ENCODE assay signal across 9 mouse cellular contexts in the genomic region with DNA sequence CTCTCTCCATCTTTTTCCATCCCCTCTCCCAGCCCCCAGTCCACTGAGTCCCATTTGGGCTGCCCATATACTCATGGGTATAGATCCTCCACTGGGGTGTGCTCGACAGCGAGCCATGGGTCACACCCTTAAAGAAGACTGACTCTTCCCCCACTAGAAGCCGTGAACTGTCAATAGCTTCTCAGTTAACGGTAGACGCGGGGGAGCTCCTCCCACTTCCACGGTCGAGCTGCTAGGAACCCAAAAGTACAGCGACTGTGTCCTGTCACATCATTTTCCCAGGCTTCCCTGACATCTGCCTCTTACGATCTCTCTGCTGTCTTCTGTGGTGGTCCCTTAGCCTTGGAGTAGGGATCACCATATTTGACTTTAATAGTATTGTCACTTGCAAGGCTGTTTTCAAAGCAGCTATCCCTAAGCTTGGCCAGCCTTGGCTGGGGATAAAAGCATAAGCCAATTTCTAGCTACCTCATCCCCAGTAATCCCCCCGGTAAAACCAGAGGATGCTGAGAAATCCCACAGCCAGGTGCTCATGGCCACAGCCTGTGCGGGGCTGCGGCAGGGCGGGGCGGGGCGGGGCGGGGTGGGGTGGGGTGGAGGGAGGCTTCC.
DNase-seq lines count a peak whose midpoint lies in the region; ATAC-seq lines count a peak whose summit lies in the region.
"Had no signal": no experiment of that assay in that cellular context is flagged by ENCODE, and none has a peak within 500 bp of the region (broad histone marks: within the 10 kb centered on the region; RNA-seq: fewer than 3 reads in every experiment).

No protein-coding gene starts in this region.

- H3K9me3 ChIP-seq in heart, embryonic 10.5 days, result no peaks in the 10 kb centered on the region
- no peaks in the 10 kb centered on the region for H3K9me3 ChIP-seq in midbrain, embryonic 13.5 days
- H3K9me3 ChIP-seq in midbrain, embryonic 10.5 days (replicated peaks), result no peaks in the 10 kb centered on the region
- H3K9me3 ChIP-seq in midbrain, embryonic 14.5 days (ENCODE audit: control insufficient read depth, low read length), result no peaks in the 10 kb centered on the region

- DNase-seq in heart, embryonic 10.5 days (ENCODE audit: low spot score), result no peak
- no peak for DNase-seq in heart, postnatal 14 days
- no peak for DNase-seq in midbrain, embryonic 10.5 days (ENCODE audit: low spot score)
- DNase-seq in midbrain, embryonic 14.5 days, result no peak
- DNase-seq in thymus, postnatal 10 days (ENCODE audit: low spot score in 2 of 2), result peak; percentile 15 to 17
- no peak for DNase-seq in right cerebral cortex, postnatal 36 days (ENCODE audit: low spot score in 2 of 2)
- no peak for DNase-seq in left cerebral cortex, postnatal 4 days
- DNase-seq: adrenal gland, postnatal 25 days had no signal

- H3K4me1 ChIP-seq in heart, embryonic 10.5 days, result peaks cover 2% of the 10 kb centered on the region; the same call in 1 of the 2 replicates
- H3K4me1 ChIP-seq in midbrain, embryonic 13.5 days (replicated peaks), result no peaks in the 10 kb centered on the region
- peaks cover 9% of the 10 kb centered on the region for H3K4me1 ChIP-seq in midbrain, embryonic 10.5 days
- no peaks in the 10 kb centered on the region for H3K4me1 ChIP-seq in midbrain, embryonic 14.5 days (ENCODE audit: control insufficient read depth, insufficient read depth, low read length)

- H3K4me3 ChIP-seq in heart, embryonic 10.5 days, result peak overlapping the region; percentile 31; the same call in 1 of the 2 replicates
- 0 out of 2 replicates have a peak overlapping the region, but pooled peaks have one; percentile 8 for H3K4me3 ChIP-seq in midbrain, embryonic 13.5 days (replicated peaks)
- no peak overlapping the region for H3K4me3 ChIP-seq in midbrain, embryonic 10.5 days
- H3K4me3 ChIP-seq in midbrain, embryonic 14.5 days (replicated peaks; ENCODE audit: low read depth, low read length), result no peak overlapping the region

- 25% methylated on average over 17 of the region's 17 CpGs for WGBS in heart, embryonic 10.5 days
- WGBS in midbrain, embryonic 13.5 days, result 39% methylated on average over 17 of the region's 17 CpGs
- WGBS in midbrain, embryonic 10.5 days, result 52% methylated on average over 17 of the region's 17 CpGs
- WGBS in midbrain, embryonic 14.5 days, result 37% methylated on average over 17 of the region's 17 CpGs

- H3K36me3 ChIP-seq in heart, embryonic 10.5 days, result no peaks in the 10 kb centered on the region
- no peaks in the 10 kb centered on the region for H3K36me3 ChIP-seq in midbrain, embryonic 13.5 days
- H3K36me3 ChIP-seq in midbrain, embryonic 10.5 days, result no peaks in the 10 kb centered on the region
- no peaks in the 10 kb centered on the region for H3K36me3 ChIP-seq in midbrain, embryonic 14.5 days (ENCODE audit: control insufficient read depth, insufficient read depth, low read length)

- no peak overlapping the region for H3K27ac ChIP-seq in heart, embryonic 10.5 days
- no peak overlapping the region for H3K27ac ChIP-seq in midbrain, embryonic 13.5 days
- no peak overlapping the region for H3K27ac ChIP-seq in midbrain, embryonic 10.5 days (replicated peaks)
- H3K27ac ChIP-seq in midbrain, embryonic 14.5 days (replicated peaks; ENCODE audit: low read depth, low read length), result no peak overlapping the region

- intact Hi-C loops in heart, postnatal 14 days (cut with DNase I), result loop anchor here (5.0 kb wide), 1 partner anchor 211 kb away; a partner anchor contains a TSS
- intact Hi-C loops in left cerebral cortex, postnatal 4 days (cut with DNase I), result loop anchor here (10.0 kb wide), 1 partner anchor 207 kb away; no protein-coding TSS in a partner anchor

- peak overlapping the region; percentile 26; the same call in 1 of the 2 replicates for H3K4me2 ChIP-seq in midbrain, embryonic 13.5 days (replicated peaks)
- H3K4me2 ChIP-seq in midbrain, embryonic 14.5 days (ENCODE audit: low read length), result peak overlapping the region; percentile 20

- no peaks in the 10 kb centered on the region for H3K27me3 ChIP-seq in heart, embryonic 10.5 days (ENCODE audit: insufficient read depth, poor library complexity, severe bottlenecking)
- H3K27me3 ChIP-seq in midbrain, embryonic 13.5 days, result no peaks in the 10 kb centered on the region
- no peaks in the 10 kb centered on the region for H3K27me3 ChIP-seq in midbrain, embryonic 10.5 days (ENCODE audit: low read depth, poor library complexity, severe bottlenecking)
- no peaks in the 10 kb centered on the region for H3K27me3 ChIP-seq in midbrain, embryonic 14.5 days (ENCODE audit: control insufficient read depth, insufficient read depth, low read length)

- H3K9ac ChIP-seq in midbrain, embryonic 13.5 days (replicated peaks), result no peak overlapping the region
- no peak overlapping the region for H3K9ac ChIP-seq in midbrain, embryonic 14.5 days (replicated peaks; ENCODE audit: low read length)

- no peak for ATAC-seq in midbrain, embryonic 13.5 days
- no peak for ATAC-seq in midbrain, embryonic 14.5 days (ENCODE audit: low FRiP score, low TSS enrichment)

Comparison
In these comparisons a context has a peak if more than half of its experiments do, and no peak if none do; other contexts are left out.
1. H3K4me3 ChIP-seq: peak in heart, embryonic 10.5 days (single experiment) and midbrain, embryonic 13.5 days (single experiment); none in midbrain, embryonic 10.5 days (single experiment) and midbrain, embryonic 14.5 days (single experiment).
2. DNase-seq: peak in thymus, postnatal 10 days (2 of 2); none in heart, embryonic 10.5 days (single experiment), heart, postnatal 14 days (0 of 2), midbrain, embryonic 10.5 days (single experiment), midbrain, embryonic 14.5 days (single experiment), right cerebral cortex, postnatal 36 days (0 of 2) and left cerebral cortex, postnatal 4 days (single experiment).